Mouse (Mus musculus) forebrain, embryonic 11.5 days (tissue): Measurements from ENCODE around the gene Jmjd6. TPM values are rescaled to one million over a fixed set of nuclear protein-coding genes. Genes with fewer than 3 reads are reported as not detected.

Experiments used
- polyA plus RNA-seq: library from polyadenylated mRNA; unstranded; fragments of >200 nt; fragmentation: Nextera tagmentation; extraction: Ambion mirVana; gene quantifications from 2 replicates; pipeline ENCODE4 v1.2.1, GENCODE M21; 2014

Gene Jmjd6
- polyA plus RNA-seq, 1 experiment from 2014 or later, result 86.8 TPM

Other genes with a start within 250 kb of the Jmjd6 start
- 2.5 and 2.7 TPM in 2 replicates for gene Rhbdf2, start 216.4 kb downstream of the Jmjd6 start, polyA plus RNA-seq
- gene Prcd, start 189.9 kb downstream of the Jmjd6 start, polyA plus RNA-seq, result 0.23 and 0.67 TPM in 2 replicates
- gene Cygb, start 189.1 kb downstream of the Jmjd6 start, polyA plus RNA-seq, result 1.7 TPM in 2 replicates
- gene St6galnac1, start 67.9 kb downstream of the Jmjd6 start, polyA plus RNA-seq, result not detected in 2 replicates
- gene Mxra7, start 15.4 kb downstream of the Jmjd6 start, polyA plus RNA-seq, result 16.8 and 19.6 TPM in 2 replicates
- gene Mettl23, start 171 bp downstream of the Jmjd6 start, polyA plus RNA-seq, result 67.6 and 70.4 TPM in 2 replicates
- gene Mfsd11, start 9.0 kb upstream of the Jmjd6 start, polyA plus RNA-seq, result 27.9 and 31.0 TPM in 2 replicates
- gene Srsf2, start 9.6 kb upstream of the Jmjd6 start, polyA plus RNA-seq, result 1,008 and 1,039 TPM in 2 replicates
- gene Mgat5b, start 75.4 kb upstream of the Jmjd6 start, polyA plus RNA-seq, result 9.3 and 11.8 TPM in 2 replicates